Mouse (Mus musculus) granulocyte monocyte progenitor cell, adult 5-6 weeks (primary cell): Measurements from ENCODE around the gene Etv3. TPM values are rescaled to one million over a fixed set of nuclear protein-coding genes. Genes with fewer than 3 reads are reported as not detected.
A peak's percentile ranks its signal among the peaks of the same experiment; 100 is the strongest.

Experiments
- ATAC-seq: replicated peaks from 2 replicates; pipeline ENCODE4 v1.8.0; 2016; ENCODE audit warnings: mild to moderate bottlenecking, moderate TSS enrichment, inconsistent platforms; ENCODE audit not compliant: poor library complexity, severe bottlenecking
- total RNA-seq, 2 experiments: library from RNA; stranded (forward) in 1 of 2; stranded (reverse) in 1 of 2; fragments of 200-712, 200-1000 nt in 1 of 2; fragments of >200 nt in 1 of 2; fragmentation: Nextera tagmentation in 1 of 2; gene quantifications; 2 replicates each; pipeline ENCODE4 v1.2.3; 2014 to 2017

Gene Etv3
- total RNA-seq, 2 experiments from 2014 or later: 7.0 to 9.4 TPM

DNA sequence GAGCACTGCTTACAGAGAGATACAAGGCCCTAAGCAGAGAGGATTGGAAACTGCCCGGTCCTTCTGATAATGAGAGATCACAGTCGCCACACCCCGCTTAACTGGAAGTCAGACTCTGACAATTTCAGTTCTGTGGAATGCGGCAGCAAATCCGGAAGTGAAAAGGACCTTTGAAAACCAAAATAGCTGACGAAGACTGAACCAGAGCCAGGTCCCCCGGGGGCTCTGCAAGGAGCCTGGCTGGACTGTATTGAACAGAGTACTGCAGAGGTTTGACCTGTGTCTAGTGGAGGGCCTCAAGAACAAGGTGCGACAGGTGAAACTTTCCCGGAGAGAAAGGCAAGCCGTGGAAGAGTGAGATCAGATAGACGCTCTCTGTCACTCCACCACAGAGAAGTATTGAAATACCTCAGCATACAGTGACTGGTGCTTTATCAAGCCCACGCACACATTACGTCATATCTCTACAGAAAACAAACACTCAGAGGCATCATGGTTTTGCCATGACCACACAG, 9.6 kb upstream of the Etv3 start:
- peak; percentile 68 for ATAC-seq

DNA sequence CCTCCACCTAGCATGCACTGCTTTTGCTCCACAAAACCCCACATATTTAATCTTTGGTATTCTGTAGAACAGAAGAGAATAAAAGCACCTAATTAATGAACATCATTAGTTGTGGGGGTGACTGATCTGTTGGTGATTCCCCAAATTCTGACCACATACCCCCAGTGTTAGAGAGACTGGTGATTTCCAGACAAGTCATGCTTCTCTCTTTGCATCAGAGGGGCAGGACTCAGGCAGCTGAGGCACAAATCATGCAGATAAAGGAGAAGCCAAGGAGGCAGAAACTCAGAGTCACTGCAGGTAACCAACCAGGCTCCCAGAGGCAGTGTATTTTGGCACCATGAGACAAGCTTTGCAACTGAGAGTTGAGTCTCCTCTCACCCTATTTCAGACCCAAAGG, 6.8 kb upstream of the Etv3 start:
- no peak for ATAC-seq

DNA sequence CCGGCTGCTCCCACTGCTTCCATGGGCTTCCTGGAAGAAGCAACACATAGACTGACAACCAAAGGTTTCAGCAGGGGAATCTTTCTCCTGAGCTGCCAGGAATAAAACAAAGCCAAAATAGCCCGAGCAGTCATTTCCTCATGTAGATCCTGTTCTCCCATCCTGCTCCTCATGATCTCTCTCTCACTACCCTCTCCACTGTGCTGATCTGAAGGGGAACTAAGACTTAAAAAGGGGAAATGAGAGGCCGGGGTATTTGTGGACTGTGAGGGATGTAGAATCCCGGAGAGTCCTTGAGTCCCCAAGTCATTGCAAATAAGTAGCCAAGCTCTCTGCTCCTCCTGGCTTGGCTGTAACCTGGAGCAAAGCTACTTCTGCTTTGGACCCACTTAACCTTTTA, 4.1 kb upstream of the Etv3 start:
- peak; percentile 83 for ATAC-seq

DNA sequence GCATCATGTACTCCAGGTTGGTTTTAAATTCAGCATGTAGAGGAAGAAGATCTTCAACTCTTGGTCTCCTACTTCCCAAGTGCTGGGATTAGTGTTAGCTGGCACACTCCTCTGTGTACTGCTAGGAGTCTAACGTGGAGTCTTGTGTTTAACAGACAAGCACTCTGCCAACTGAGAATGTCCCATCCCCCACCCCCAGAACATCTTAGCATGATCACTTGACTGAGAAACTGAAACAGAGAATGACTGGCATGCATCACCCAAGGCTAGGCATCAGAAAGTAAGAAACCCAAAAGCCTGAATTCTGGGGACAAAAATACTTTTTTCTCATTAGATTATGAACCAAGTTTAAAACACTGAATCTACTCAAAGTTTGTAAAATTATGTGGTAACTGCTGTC, 3.4 kb upstream of the Etv3 start:
- no peak for ATAC-seq

DNA sequence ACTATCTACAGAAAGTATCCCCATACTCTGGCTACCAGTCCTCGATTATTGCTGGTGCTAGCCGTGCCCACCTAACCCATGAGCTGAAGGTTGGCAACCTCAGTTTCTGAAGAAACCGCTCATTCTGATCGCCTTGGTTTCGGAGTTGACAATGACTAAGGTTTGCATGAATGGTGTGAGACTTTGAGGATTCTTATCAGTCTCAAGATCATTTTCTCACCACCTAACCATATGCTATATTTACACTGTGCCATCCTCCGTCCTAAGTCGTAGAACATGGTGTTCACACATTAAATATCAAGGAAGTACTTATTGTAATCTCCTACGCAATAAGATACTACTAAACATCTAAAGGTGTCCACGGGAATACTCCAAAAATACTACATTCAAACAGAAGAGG, 1.5 kb upstream of the Etv3 start:
- no peak for ATAC-seq

DNA sequence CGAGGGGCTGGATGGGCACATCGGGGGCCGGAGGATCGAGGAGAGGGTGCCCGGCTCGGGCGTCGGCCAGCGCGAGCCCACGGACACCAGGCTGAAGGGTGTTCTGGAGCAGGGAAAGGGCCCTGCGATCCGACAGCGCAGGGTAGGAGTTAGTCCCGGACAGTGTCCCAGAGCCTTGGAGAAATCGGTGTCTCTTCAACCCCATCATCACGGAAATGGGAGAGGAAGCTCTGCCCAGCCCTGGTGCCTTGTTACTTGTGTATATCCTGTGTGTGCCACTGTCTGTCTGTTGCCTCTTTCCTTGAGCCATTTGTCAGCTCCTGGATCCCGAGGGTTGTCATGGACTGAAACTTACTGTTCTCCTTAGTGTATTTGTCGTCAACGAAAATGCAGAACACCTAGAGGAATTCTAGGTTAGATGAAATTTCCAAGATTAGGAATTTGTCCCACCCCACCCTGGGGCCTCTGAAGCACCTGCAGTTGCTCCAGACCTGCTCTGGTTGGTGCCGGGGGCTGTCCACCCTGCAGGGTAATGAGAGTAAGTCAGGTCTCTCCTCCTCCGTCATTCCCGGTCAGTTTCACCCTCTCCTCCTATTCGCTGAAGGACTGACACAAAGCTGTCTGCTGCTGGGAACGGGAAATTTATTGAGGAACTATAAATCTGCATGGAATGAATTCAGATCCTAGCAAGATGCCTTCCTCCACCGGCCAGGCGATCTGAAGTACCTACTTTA, 797 bp downstream of the Etv3 start:
- ATAC-seq: no peak

DNA sequence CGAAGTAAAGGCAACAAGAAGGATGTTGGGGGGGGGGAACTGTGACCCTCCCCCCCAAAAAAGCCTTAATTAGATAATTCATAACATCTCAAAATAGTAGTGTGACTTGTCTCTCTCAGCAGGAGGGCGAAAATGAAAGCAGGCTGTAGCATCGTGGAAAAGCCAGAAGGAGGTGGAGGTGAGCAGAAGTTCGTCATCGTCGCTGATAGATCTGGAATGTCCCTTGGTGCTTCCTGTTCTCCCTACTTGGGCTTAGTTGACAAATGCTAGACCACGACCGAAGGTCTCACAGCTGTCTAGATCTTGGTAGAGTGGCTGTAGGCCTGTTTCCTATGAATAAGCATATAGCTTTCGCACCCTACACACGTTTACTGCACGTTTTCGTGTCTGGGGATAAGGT, 1.9 kb downstream of the Etv3 start:
- no peak for ATAC-seq

DNA sequence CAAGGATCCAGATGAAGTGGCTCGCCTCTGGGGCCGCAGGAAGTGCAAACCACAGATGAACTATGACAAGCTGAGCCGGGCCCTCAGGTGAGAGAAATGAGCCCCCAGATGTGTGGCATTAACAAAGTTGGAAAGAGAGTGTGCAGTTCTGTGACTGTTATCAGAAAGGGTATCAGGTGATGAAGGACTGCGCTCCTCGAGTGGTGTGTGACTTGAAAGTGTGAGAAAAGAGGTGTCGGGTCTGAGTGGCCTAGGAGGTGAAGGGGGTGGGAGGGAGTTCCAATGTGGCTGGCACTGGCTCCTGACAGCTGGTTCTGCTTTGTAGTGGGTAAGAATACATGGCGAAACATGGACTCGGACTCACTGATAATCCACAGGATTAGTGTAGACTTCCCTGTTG, 2.8 kb downstream of the Etv3 start:
- ATAC-seq: no peak

DNA sequence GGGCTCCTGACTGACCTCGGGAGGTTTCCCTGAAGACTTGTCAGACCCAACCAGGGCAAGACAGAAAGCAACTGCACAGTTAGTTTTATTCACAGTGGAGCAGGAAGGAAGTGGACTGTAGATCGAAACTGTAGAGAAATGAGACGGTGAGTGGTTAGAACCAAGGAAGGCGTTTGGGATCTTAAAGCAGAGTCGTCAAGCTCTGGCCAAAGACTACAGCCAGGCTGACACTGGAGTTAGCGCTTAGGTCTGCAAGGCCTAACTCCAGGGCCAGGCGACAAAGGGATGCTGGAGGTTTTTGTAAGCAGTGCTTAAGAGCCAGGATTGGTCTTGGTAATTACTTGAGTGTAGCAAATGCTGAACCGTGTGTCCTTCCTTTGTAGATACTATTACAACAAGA, 3.6 kb downstream of the Etv3 start:
- ATAC-seq: no peak

DNA sequence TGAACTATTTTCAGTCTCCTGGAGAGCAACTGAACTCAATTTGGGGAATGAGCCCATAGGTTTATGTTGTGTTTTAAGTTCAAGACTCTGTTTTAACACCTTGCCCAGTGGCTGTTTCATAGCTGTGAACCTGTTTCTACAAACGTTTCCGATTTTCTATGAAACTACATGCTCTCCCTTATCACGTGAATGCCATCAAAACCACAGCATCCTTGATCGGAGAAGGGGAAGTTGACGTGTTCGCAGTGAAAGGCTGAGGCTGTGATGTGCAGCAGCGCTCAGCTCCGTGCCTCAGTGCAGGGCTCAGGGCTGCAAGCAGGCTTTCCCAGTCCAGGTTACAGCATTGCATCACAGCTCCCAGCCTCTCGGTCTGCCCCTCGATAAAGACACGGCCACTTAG, 4.4 kb downstream of the Etv3 start:
- peak; percentile 77 for ATAC-seq

DNA sequence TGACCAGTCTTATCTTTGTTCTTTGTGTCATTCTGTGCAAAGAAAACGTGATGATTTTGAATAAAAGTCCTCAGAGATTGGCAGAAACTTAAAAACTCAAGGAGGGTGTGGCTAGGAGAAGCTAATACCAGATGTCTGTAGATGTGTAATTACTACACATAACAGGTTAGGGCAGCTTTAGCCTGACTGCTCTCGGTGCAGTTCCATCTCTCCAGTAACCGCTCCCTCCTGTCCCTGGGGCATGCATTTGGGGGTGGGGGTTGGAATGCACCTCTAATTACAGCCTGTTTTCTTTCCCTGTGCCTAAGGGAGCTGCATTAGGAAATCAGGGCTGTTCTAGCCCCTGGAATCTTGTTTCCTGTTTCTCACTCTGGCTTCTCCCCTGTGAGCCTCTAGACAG, 5.0 kb downstream of the Etv3 start:
- no peak for ATAC-seq

DNA sequence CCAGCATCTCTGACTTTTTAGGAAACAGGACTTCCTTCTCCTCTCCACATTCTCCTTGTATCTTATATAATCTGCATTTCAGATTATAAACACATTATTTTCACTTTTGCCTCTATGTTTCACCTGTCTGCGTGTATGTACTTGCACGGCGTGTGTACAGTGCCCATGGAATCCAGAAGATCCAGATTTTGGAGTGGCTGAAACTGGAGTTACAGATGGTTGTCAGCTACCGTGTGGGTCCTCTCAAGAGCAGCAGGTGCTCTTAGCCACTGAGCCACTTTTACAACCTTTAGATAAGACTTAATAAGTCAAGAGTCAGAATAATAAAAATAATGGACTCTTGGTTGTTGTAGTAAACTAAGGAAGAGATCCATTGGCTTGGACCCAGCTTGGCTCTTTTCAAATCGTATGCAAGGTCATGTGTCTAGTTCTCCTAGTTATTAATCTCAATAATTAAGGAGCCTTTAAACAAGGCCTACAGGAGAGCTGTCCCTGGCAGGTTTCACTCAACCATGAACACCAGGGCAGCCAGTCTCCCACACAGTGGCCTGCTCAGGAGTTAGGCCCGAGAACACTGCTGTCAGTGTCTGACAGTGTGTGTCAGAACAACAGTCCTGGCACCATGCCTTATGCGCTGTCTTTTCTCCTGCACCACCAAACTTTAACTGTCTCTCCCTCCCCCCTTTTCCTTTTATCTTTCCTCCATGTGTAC, 8.6 kb downstream of the Etv3 start:
- no peak for ATAC-seq

DNA sequence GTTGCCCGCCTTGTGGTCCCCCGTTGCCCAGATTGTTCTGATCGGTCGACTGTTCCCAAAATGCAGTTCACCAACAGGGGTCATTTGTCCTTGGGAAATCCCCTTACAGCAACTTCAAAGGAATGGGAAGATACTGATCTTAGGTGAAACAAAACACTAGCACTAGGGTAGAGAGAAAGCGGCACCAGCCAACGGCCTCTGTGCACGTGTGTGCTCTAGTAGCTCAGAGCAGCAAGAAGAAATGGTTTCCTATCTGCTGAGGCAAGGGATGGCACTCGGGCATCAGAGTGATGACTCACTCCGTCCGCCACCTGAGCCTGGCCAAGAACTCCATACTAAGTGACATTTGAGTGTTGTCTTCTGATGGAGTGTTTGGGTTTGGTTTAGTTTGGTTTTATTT, 12.8 kb downstream of the Etv3 start:
- no peak for ATAC-seq

DNA sequence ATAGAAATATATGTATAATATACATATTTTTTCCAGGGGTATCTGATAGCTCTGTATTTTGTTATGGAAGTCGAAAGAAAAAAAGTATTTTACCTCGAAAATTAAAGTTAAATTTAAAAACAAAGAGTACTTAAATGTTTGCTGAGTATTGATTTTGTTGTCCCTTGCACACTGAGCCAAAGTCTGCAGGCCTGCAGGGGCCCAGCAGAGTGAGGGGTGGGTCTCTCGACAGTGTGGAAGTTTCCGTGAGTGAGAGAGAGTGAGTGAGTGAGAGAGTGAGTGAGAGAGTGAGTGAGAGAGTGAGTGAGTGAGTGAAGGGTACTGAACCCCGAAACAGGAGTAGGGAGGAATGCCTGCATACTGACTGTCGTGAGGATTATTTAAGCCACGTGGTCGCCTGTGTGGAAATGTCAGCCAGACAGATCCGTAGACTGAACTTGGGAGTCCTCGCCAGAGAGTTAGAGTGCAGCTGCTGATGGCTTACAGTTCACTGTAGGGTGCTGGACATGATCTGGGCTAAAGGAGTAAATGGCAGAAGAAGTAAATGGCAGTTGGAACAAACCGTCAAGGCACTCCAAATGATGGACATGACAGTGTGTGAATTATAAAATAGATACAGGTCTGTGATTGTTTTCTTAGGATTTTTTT, 14.9 kb downstream of the Etv3 start:
- ATAC-seq: no peak

DNA sequence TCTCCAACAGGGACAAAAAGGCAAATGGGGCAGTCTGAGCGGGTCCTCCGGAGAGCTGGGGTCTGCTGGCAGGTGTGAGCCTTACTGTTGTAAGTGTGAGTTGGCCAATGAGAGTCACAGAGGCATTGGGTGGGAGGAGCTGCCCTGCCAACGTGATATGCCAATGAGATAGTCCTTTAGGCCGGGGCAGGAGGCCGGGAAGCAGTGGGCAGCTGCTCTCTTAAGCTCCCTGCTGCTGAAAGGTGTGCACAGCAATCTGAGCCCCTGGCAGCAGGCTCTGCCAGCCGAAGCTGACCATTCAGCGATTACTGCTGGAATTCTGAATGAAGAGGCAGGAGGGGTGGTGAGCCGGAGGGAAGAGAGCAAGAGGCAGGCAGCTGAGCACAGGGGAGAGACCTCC, 15.5 kb downstream of the Etv3 start:
- no peak for ATAC-seq

DNA sequence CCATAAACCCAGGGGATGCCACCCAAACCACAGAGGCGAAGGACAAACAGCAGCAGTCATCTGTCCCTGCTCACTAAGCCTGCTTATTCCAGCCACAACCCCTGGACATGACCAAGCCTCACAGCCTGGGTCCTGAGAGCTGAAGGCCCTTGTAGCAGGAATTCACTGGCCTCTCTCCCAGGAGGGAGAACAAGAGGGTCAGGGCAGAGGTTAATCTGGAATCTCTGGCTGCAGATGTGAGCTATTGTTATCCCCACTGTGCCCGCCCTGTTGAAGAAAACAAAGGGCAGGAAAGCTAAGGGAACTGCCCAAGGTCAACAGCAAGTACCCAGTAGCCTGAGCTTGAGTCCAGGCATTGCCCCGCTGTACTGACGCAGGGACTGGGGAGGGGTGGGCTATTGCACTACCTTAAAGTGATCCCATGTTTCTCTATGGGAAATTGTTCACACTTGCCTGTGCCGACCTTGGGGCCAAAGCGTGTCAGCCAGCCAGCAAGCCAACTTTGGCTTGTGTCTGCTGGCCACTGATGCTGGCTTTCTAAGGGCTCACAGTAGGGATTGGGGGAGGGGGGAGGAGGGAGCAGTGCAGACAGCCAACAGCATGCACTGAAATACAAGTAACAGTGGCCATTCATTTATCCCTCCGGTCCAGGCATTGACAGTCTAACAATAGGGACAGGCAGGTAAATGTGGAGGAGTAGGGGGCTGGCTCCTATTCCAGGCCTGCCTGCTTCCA, 17.4 kb downstream of the Etv3 start:
- no peak for ATAC-seq

DNA sequence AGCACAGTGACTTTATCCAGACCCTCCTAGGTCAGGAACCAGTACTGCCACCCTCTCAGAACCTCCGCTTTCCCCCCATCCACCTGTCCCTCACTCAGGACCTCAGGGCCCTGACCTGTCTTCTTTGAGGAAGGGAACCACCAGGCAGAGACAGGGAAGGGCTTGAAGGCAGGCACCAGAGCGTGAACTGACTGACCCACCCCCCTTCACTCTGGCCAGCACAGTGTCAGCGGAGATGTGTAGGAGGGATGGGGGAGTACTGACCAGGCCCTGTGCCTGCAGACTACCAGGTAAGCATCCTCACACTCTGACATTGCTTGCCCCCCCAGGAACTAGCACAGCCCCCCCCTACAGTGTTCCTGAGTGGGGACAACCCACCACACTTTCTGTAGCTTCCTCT, 20.3 kb downstream of the Etv3 start:
- ATAC-seq: no peak

DNA sequence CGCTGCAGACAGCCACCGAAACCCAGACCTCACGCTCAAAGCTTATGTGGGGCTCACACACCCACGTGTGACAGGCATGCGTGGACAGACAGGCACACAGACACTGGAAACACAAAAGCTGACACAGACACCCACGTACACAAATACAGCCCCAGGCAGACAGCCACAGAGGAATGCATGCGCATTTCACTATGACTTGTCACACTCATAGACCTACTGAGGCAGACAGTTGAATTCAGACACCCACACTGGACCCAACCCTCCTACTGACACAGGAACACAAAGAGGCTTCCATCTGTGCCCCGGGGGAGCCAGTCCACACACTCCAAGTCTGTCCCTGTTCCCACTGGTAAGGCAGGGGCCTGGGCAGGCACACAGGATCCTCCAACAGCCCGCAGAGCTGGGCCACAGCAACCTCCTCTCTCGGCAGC, 21.1 kb downstream of the Etv3 start:
- ATAC-seq: no peak

DNA sequence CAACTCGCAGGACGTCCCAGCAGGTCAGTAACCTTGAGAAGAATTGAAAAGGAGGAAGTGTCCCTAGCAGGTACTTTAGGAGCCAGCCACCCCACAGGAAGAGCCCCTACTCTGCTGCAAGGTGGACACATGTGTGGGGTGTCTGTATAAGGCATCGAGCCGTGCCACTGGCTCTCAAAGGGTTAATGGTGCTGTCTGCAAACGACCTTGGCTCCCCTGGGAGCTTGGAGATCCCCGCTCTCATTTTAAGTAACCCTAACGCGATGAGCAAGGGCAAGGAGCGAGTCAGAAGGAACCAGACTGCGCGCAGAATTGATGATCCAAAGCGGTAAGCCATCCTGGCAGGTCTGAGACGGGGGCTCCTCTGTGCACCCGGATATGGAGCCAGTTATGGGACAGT, 24.7 kb downstream of the Etv3 start:
- ATAC-seq: no peak

DNA sequence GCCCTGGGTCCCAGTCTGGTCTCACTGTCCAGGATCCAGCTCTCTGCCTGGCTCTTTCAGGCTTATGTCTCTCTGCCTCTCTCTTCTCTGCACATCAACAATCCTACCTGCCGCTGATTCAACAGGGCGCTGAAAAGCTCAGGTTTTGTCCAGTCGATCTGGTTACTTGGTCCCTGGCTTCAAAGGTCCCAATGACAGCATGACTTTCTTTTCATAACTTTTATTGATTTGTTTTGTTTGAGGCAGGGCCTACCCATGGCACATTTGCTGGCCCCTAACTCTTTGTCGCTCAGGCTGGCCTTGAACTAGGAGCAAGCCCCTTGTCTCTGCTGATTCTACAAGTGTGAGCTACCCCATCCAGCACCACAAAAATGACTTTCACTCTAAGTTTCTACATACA, 27.1 kb downstream of the Etv3 start:
- ATAC-seq: no peak
